Mouse (Mus musculus) adrenal gland, postnatal 25 days (tissue): Measurements from ENCODE around the gene Fgf14. TPM values are rescaled to one million over a fixed set of nuclear protein-coding genes. Genes with fewer than 3 reads are reported as not detected.
"Not testable (repeated sequence)": the region's sequence is repeated elsewhere in the genome, so short reads cannot be mapped to it uniquely, and the experiment has no call there.

Experiments
- DNase-seq: peaks from one replicate; pipeline ENCODE4 v3.0.0; 2021; ENCODE audit warnings: mixed read lengths
- total RNA-seq: library from RNA; stranded (reverse); gene quantifications from 2 replicates; pipeline ENCODE4 v1.2.3, GENCODE M21; 2021

Gene Fgf14
- total RNA-seq, 1 experiment from 2014 or later = 1.1 TPM

DNA sequence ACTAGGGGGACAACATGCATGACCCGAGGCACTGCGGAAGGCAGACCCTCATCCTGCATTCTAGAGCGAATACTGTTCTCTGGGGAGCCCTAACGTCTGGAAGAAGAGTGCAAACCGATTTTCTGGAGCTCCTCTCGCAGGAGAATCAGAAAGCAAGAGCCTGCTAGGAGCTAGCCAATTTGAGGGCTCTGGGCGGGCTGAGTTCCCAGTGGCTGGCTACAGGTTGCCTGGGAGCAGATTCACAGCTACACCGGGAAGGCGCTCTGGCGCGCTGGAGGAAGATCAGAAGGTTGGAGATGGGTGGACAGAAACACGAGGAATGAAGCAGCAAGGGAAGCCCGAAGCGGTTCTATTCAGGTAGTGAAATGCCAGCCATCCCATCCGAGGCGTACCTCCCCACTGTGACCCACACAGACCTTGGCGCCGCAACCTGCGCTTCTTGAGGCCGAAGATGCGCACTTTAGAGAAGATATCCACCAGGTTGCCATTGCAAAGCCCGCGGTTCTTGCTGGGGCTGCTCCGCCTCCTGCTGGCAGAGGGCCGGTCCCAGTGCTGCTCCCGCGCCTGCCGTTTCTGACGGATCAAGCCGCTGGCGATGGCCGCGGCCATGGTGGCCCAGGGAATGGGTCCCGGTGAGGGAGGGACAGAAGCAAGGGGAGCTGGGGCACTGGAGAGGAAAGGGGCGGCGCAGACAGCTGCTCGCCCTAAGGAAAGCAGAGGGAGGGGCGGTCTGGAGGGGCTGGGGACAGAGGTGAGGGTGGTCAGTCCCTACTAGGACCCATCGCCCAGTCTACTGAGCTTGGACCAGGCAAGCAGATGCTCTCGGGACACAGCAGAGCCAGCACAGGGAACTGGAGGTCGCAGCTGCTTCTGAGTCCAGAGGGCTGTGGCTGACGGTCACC is 484.8 kb downstream of the Fgf14 start:
- peak; percentile 28 for DNase-seq

- DNase-seq = no peak
Measured at GRCm38 (mm10) chr14:124180265-124180664, 496.7 kb downstream of the Fgf14 start.

DNA sequence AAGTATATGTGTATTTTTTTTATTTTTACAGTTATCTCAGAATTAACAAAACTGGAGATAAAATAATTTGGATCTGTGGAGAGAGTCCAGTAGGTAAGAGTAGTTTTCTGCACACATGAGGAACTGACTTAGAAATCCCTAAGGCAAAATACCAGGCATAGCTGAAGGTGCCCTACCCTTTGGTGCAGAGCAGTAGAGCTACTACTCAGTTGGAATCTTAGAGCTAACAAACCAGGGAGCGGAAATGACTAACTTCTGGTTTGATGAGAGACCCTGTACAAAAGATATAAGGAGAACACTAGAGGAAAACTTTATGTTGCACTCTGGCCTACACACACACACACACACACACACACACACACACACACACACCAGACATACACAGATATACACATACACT is 502.8 kb downstream of the Fgf14 start:
- DNase-seq = no peak

DNA sequence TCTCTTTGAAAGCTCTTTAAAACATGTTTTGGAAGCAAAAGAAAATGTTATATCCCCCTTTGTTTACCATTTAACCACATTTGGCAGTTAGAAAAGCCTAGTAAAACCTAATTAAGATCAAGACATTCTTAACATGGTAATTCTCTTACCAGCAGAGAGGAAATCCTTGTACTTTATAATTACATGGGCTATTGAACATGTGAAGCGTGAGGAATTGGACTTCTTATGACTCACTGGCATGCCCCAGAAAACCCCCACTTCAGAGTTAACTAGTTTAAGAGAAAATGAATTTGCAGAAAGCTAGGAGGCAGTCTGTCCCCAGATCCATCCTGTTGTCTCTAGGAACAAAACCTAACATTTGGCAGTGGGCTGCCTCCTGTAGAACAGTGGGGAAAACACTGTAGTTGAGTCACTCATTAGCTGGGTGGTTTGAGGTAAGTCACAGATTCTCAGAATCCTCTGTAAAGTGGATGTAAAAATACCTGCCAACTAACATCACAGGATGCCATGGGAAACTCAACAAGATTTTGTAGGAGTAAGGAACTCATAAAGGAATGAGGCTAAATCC is 513.2 kb downstream of the Fgf14 start:
- DNase-seq = no peak

DNA sequence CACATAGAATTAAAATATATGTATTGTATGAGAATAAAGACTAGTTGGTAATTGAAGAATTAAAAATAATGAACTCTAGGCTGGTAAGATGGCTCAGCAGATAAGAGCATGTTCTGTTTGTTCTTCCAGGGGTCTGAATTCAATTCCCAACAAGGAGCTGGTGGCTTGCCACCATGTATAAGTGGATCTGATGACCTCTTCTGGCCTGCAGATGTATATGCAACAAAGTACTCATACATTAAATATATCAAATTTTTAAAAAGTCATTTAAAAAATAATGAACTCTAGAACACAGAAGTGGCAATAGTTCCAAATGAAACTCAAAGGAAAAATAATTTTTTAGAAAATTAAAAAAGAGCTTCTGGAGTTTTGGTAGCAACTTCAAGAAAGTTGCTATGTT is 529.5 kb downstream of the Fgf14 start:
- no peak for DNase-seq

- DNase-seq = no peak
Measured at GRCm38 (mm10) chr14:124107205-124107873, 569.6 kb downstream of the Fgf14 start.

DNA sequence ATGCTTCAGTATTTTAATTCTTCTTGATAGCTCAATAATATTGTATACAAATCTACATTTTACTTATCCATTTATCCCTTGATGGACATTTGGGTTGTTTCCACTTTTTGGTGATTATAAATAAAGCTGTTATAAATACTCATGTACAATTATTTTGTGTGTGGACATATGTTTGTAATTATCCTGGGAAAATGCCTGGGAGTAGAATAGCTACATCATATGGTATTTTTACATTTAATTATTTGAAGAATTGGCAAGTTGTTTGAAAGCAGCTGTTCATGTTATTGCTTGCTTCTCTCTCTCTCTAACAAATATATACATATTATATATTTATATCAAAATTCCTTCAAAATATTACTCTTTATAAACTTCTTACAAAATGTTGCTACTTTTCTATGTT is 593.8 kb downstream of the Fgf14 start:
- DNase-seq = no peak

DNA sequence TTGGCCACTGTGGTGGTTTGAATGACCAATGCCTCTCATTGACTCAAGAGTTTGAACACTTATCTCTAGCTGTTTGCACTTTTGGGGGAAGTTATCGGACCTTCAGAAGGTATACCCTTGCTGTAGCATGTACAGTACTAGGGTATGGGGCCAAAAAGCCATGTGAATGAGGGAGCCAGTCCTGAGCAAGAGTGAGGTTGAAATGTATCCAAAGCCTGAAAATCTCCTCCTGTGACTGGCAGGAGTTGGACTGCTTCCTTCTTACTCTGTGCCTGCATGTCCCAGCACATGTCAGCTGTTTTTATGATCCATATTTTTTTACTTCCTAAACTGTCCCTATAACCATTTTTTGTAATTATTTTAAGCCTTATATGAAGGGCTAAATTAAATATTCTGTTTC is 632.9 kb downstream of the Fgf14 start:
- DNase-seq = no peak

GRCm38 (mm10) chr14:124040651-124041050 is 636.3 kb downstream of the Fgf14 start:
- DNase-seq = no peak

DNA sequence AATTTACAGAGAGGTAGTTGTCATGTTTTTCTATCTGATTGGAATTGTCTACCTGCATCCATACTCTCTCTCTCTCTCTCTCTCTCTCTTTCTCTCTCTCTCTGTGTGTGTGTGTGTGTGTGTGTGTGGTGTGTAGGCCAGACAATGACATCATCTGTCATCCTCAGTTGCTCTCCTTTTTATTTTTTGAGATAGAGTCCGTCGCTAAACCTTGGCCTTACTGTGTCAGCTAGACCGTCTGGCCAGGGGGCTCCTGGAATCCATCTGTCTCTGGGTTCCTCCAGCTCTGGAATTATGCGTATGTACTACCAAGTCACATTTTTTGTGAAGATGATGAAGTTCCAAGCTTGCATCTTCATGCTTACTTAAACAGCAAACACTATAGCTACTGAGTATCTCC is 639.5 kb downstream of the Fgf14 start:
- DNase-seq = no peak

DNA sequence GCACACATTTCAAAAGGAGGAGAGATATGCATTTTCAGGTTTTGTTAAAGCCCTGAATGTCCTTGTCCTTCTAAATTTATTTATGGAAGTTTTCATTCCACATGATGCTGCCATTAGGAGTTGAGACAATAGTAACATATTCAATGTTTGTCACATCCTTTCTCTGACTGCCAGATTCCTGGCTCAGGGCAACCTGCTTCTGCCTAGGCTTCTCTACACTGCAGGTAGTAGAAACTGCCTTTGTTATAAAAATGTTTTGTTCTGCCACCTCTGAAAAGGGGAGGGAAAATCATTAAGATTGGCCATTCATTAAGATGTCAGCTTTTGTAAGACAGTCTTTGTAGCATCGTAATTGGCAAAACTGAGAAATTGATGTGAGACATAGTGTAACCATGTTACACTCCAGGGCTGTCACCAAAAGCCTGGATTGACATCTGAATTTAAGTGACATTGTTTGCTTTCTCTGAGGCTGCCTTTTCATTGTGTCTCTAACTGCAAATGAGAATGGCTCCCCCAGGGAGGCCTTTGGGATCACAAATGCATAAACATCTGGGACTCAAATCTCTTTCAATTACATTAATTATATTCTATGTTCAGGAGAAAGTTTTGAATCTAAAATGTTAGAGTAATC is 640.2 kb downstream of the Fgf14 start:
- DNase-seq = no peak

DNA sequence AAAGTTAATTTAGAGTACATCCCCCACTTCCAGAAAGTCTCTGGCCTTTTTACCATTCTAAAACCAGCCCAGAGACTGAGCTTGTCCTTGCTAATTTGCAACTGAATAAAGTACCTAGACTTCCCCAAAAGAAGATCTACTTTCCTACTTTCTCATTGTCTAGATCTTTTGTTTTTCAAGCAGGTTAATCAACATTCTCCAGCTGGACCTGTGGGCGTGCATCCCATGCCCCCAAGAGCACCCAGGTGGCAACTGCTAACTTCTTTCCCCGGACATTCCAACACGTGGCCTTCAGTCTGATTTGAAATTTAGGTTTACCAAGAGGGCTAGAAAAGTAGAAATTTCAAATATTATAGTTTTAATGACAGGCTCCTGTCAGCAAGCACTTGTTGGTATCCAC is 643.6 kb downstream of the Fgf14 start:
- not testable (repeated sequence) for DNase-seq

DNA sequence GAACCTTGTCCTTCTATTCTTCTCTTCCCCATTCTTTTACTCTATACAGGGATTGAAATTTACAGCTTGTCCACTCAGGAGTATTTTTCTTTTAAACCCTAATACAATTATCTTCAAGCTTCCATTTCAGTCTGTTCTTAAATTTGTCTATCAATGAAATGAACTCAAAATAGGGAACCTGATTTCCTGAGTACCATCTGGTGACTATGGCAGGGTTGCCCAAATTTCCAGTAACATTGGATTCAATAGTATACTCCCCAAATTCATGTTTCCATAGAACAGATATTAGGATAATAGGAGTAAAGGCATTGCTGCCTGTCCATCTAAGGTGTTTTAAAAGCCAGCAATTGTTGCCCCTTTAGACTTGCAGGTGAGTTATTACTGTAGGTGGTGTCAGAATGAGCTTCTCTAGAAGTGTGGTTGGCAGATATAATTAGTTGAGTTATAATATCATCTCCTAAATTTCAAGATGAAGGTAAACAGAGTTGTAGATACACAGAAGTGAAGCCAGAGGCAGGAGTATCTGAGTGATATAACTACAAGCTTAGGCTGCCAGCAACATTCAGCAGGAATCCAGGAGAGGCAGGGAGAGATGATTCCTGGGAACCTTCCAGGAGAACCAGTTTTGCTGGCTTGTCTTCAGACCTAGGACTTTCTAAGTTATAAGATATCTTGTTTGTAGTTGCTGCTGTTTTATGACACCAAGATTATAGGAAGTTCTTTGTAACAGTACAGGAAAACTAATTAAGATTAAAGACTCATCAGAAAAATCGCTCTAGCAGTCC is 648.8 kb downstream of the Fgf14 start:
- DNase-seq = no peak

DNA sequence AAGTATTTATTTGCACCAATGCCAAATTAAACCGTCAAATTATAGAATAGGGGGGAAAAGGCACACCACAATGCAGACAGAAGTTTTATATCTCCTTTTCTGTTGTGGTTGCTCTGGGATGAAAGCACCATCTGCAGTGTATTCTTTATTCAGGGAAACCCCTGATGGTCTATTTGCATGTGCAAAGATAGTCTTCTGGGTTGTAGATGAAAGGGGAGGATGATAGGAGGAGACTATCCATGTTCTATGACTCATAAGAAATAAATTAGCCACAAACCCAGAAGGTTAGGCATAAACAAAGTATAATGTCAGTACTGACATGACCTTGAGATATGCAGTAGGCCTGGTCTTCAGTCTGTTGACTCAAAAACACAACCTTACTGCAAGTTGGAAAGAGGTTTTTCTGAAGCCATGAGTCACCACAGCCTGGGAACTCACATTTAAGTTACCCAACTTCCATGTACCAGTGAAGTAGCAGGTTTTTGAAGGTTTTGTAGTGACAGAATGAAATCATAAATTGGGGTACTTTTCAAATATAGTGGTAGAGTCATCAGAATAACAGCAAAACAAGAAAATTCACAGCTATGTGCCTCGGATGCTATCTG is 686.2 kb downstream of the Fgf14 start:
- no peak for DNase-seq

DNA sequence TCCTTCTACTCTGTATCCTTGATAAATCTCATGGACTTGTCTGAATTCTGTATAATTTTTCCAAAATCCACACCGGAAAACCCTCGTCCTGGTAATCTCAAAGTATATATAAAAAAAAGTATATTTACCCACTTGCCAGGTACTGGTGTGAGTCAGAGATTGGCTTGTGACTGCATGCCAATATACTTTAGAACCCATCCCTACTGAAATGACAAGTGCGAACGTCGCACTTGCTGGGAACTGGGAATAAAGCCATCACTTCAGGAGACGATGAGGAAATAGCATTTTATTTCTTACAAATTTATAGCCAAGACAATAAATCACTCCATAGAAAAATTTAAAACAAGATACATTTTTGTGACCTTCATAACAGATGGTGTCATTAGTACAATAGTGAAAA is 708.9 kb downstream of the Fgf14 start:
- DNase-seq = no peak

GRCm38 (mm10) chr14:123966531-123966930 is 710.4 kb downstream of the Fgf14 start:
- DNase-seq = no peak
